Mouse (Mus musculus): Measurements from ENCODE around the gene Ctnnbip1.
"Not testable (repeated sequence)": the region's sequence is repeated elsewhere in the genome, so short reads cannot be mapped to it uniquely, and the experiment has no call there.

Ctnnbip1 gene

GRCm38 (mm10) chr4:149586783-149587595, 69.0 kb downstream of the Ctnnbip1 start:
- DNase-seq (ENCODE audit: low read depth, low spot score) = no peak

GRCm38 (mm10) chr4:149587596-149588168, 69.6 kb downstream of the Ctnnbip1 start:
- DNase-seq (ENCODE audit: low read depth, low spot score) = no peak

GRCm38 (mm10) chr4:149590200-149590599, 72.2 kb downstream of the Ctnnbip1 start:
- DNase-seq (ENCODE audit: low read depth, low spot score) = no peak

DNA sequence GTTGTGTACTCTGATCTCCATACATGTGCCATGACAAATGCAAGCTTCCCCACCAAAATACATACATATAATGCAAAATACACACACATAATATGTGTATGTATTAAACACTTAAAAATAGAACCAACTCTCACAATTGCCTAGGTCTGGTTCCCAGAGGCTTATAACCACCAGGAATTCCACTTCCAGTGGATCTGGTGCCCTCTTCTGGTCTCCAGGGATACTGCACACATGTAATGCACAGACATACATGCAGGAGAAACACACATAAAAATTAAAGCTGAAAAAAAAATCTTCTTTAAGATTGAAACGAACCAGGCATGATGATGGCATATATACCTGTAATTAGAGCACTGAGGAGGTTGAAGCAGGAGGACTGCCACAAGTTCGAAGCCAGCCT, 73.5 kb downstream of the Ctnnbip1 start:
- DNase-seq (ENCODE audit: low read depth, low spot score) = no peak

GRCm38 (mm10) chr4:149594913-149595581, 77.0 kb downstream of the Ctnnbip1 start:
- DNase-seq (ENCODE audit: low read depth, low spot score) = no peak

- DNase-seq (ENCODE audit: low read depth, low spot score) = no peak
These were observed 79.7 kb downstream of the Ctnnbip1 start for GRCm38 (mm10) chr4:149597641-149598208.

DNA sequence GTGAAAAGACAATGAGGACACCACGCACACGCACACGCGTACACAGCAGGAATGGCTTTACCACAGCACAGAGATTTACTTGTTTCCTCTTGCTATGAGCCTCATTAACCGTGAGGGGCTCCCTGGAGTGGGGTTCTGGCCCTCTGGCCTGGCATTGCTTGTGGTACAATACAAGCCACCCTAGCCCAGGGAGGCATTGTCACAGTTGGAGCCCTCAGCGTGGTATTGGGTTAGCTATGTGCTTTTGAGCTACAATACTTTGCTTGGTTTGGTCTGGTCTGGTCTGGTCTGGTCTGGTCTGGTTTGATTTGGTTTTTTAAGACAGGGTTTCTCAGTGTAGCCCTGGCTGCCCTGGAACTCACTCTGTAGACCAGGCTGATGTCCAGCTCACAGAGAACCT, 81.5 kb downstream of the Ctnnbip1 start:
- no peak for DNase-seq (ENCODE audit: low read depth, low spot score)

DNA sequence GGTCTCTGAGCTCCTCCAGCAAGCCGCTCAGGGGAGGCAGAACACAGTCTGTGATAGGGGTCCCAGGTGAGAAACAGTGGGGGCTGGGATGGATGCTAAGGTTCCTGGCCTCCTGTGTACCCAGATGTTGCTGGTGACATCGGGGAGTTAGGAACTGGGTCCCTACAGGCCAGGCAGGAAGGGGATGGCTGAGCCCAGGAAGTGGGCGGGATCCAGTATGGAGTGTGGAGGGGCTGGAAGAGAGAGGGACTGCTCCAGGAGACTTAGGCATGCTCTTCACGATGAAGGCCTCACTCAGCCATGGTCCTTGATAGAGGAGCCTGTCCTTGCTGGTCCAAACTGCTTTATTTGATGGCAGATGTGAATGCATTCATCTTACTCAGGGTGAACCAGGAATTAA, 82.1 kb downstream of the Ctnnbip1 start:
- DNase-seq (ENCODE audit: low read depth, low spot score) = no peak

GRCm38 (mm10) chr4:149601484-149601883, 83.4 kb downstream of the Ctnnbip1 start:
- DNase-seq (ENCODE audit: low read depth, low spot score) = no peak

GRCm38 (mm10) chr4:149602236-149602635, 84.2 kb downstream of the Ctnnbip1 start:
- DNase-seq (ENCODE audit: low read depth, low spot score) = no peak

DNA sequence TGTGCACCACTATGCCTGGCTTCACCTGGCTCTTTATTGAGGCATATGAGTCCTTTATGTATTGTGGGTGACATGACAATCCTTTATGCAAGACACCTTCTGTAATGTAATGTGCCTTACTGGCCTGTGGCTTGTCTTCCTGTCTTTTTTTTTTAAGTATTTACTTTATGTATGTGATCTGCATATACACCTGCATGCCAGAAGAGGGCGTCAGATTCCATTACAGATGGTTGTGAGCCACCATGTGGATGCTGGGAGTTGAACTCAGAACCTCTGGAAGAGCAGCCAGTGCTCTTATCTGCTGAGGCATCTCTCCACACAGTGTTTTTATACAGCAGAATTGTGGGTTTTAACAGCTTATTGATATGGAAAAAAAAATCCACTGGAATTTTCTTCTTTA, 85.8 kb downstream of the Ctnnbip1 start:
- DNase-seq (ENCODE audit: low read depth, low spot score) = no peak

DNA sequence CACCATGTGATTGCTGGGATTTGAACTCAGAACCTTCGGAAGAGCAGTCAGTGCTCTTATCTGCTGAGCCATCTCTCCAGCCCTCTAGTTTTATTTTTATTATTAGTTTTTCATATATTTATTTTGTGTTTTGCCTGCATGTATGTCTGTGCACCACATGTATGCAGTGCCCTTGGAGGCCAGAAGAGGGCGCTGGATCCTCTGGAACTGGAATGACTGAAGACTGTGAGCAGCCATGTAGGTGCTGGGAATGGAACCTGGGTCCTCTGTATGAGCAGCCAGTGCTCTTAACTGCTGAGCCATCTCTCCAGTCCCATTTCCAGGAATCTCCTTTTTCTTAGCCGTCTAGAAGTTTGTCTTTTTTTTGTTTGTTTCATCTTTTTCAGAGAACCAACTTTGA, 86.5 kb downstream of the Ctnnbip1 start:
- no peak for DNase-seq (ENCODE audit: low read depth, low spot score)

DNA sequence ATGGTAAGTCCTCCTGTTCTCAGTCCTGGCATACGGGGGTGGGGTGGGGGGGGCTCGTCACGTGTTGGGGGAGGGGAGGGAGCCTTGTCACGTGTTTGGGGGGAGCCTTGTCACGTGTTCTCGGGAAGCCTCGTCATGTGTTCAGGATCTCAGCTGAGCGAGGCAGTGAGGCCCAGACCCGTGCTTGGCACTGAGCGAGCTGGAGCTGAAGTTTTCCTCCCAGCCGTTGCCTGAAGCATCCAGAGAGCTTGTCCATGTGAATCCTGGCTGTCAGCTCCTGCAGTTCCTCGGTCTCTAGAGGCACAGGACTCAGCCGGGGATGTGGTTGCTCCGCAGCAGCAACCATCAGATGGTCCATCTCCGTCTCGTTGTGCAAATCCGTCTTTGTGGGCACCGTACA, 88.0 kb downstream of the Ctnnbip1 start:
- no peak for DNase-seq (ENCODE audit: low read depth, low spot score)

DNA sequence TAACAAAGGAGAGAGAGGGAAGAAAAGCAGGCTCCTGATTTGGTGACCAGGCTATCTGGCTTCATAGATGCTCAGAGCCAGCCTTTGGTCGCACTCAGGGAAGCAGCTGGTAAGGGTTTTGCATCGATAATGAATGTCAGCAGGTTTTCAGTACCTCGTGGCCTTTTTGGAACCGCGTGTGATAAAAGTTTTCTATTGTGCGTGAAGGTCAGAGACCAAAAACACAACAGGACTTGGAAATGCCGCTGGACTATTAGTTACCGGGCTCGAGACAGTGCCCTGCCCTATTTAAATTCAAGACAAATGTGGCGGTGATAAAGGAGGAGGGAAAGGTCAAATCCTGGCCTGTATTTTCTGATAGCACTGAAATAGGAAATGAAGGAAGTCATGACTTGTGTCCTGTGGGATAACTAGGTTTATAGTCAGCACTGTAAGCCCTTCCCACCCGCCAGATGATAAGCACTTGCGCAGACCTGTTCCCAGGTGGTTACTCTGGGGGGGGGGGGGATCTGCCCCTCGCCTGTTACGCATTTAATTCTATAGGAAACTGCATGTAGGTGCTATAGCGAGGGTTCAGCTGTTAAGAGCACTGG, 88.8 kb downstream of the Ctnnbip1 start:
- no peak for DNase-seq (ENCODE audit: low read depth, low spot score)

DNA sequence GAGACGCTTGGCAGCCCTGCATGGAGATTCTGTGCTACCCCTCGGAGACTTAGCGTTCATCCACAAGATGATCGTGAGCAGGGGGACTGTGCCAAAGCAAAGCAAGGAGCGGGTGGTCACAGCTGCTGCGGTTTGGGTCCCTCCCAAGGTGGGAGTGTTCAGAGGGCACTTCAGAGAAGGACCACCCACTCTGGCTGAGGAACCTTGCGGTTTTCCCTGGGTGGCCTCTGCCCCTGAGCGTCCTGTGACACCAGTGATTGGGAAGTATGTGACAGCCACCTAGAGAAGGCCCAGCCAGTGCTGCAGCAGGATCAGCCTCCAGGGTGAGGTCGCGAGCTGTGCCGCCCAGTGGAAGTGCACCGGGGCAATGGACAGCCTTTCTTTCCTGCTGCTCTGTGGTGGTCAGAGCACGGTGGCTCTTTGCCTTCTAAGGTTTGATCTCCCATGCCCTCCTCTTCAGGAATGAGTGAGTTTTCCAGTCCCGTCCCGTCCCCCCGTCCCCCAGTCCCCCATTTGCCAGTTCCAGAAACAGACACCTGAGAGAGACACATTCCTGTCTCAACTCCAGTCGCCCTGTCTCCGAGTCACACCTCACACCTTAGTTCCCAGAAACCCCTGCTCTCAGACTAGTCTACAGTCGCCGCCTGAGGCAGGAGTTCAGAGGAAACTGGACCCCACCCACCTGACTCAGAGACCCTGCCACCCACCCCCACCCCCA, 89.7 kb downstream of the Ctnnbip1 start:
- no peak for DNase-seq (ENCODE audit: low read depth, low spot score)

DNA sequence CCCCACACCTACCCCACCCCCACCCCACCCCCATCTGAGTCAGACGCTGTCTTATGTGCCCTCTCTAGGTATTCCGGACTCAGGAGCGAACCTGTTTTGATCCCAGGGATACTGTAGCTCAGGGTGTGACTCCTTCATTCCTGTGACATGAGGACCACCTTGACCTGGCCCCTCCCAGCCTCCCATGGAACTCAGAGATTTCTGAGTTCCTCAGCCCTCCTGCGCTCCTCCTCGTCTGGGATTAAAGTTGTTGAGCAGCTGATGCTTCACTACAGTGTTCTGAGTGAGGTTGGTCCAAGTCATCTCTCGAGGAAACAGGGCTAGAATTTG, 90.2 kb downstream of the Ctnnbip1 start:
- no peak for DNase-seq (ENCODE audit: low read depth, low spot score)

GRCm38 (mm10) chr4:149609256-149610025, 91.4 kb downstream of the Ctnnbip1 start:
- DNase-seq (ENCODE audit: low read depth, low spot score) = no peak

GRCm38 (mm10) chr4:149611376-149612044, 93.5 kb downstream of the Ctnnbip1 start:
- no peak for DNase-seq (ENCODE audit: low read depth, low spot score)

- not testable (repeated sequence) for DNase-seq (ENCODE audit: low read depth, low spot score)
These were observed 95.5 kb downstream of the Ctnnbip1 start for GRCm38 (mm10) chr4:149613497-149613896.

- no peak for DNase-seq (ENCODE audit: low read depth, low spot score)
These were observed 96.8 kb downstream of the Ctnnbip1 start for GRCm38 (mm10) chr4:149614869-149615268.

All from c-Kit-negative CD71-positive TER-119-positive erythroid progenitor cells, embryonic 14.5 days (primary cell).